Mouse (Mus musculus) MEL (cell line): ENCODE data around the gene Camta1. TPM values are rescaled to one million over a fixed set of nuclear protein-coding genes. Genes with fewer than 3 reads are reported as not detected.

Experiments
- DNase-seq: peaks from one replicate; pipeline ENCODE4 v3.0.0; 2011; ENCODE audit warnings: low read depth, low spot score
- H3K27ac ChIP-seq: 2 replicates; pipeline ENCODE4 v1.5.1; 2012; ENCODE audit warnings: low read depth, mild to moderate bottlenecking, control low read depth, low read length, moderate library complexity; ENCODE audit not compliant: control insufficient read depth
- H3K27me3 ChIP-seq, 2 experiments: fragments of 150-350 bp in 1 of 2; sonication (generic) in 1 of 2; 2 replicates each; pipeline ENCODE4 v1.6.1; 2012; ENCODE audit warnings: low read length in 2 of 2, mild to moderate bottlenecking in 2 of 2, improper control_type of control experiment in 1 of 2, moderate library complexity in 1 of 2; ENCODE audit not compliant: insufficient read depth in 2 of 2, control insufficient read depth in 1 of 2
- H3K36me3 ChIP-seq, 2 experiments: 2 replicates each; pipeline ENCODE4 v1.6.1; 2012 to 2014; ENCODE audit warnings: low read length in 2 of 2, improper control_type of control experiment in 1 of 2, inconsistent platforms in 1 of 2, mild to moderate bottlenecking in 1 of 2; ENCODE audit not compliant: insufficient read depth in 2 of 2, control insufficient read depth in 1 of 2
- H3K4me1 ChIP-seq, 2 experiments: fragments of 150-350 bp in 1 of 2; sonication (generic) in 1 of 2; 2 replicates each; pipeline ENCODE4 v1.6.1; 2012; ENCODE audit warnings: low read length in 2 of 2, improper control_type of control experiment in 1 of 2, mild to moderate bottlenecking in 1 of 2; ENCODE audit not compliant: insufficient read depth in 2 of 2, control insufficient read depth in 1 of 2
- H3K4me3 ChIP-seq, 2 experiments: fragments of 150-350 bp in 1 of 2; sonication (generic) in 1 of 2; 2 replicates each; pipeline ENCODE4 v1.5.1; 2012; ENCODE audit warnings: low read depth in 2 of 2, low read length in 2 of 2, mild to moderate bottlenecking in 2 of 2, moderate library complexity in 2 of 2, control low read depth in 1 of 2, improper control_type of control experiment in 1 of 2; ENCODE audit not compliant: control insufficient read depth in 1 of 2, insufficient read depth in 1 of 2
- H3K79me2 ChIP-seq: 2 replicates; pipeline ENCODE4 v1.6.1; 2012; ENCODE audit warnings: mild to moderate bottlenecking, low read length, moderate library complexity; ENCODE audit not compliant: control insufficient read depth, poor library complexity, insufficient read depth
- H3K9ac ChIP-seq: 2 replicates; pipeline ENCODE4 v1.6.1; 2012; ENCODE audit warnings: low read depth, mild to moderate bottlenecking, control low read depth, low read length, moderate library complexity; ENCODE audit not compliant: control insufficient read depth, poor library complexity, severe bottlenecking
- H3K9me3 ChIP-seq: fragments of 150-350 bp; sonication (generic); replicated peaks from 2 replicates; pipeline ENCODE4 v1.6.1; 2012; ENCODE audit warnings: mild to moderate bottlenecking, low read length, improper control_type of control experiment, moderate library complexity; ENCODE audit not compliant: insufficient read depth
- BHLHE40 ChIP-seq: IDR thresholded peaks from 2 replicates; pipeline ENCODE4 v1.6.1; 2012; ENCODE audit warnings: low read depth, mild to moderate bottlenecking, inconsistent platforms, low read length, improper control_type of control experiment, borderline replicate concordance
- CHD1 ChIP-seq: IDR thresholded peaks from 2 replicates; pipeline ENCODE4 v1.6.1; 2012; ENCODE audit warnings: low read depth, mild to moderate bottlenecking, inconsistent platforms, low read length, improper control_type of control experiment
- CHD2 ChIP-seq: IDR thresholded peaks from 2 replicates; pipeline ENCODE4 v1.6.1; 2011; ENCODE audit warnings: low read length, improper control_type of control experiment
- CTCF ChIP-seq, 3 experiments: IDR thresholded peaks in 2 of 3; conservative IDR thresholded peaks in 1 of 3; 2 replicates each; pipeline ENCODE4 v1.5.1; 2011 to 2012; ENCODE audit warnings: low read length in 3 of 3, low read depth in 2 of 3, mild to moderate bottlenecking in 2 of 3, improper control_type of control experiment in 1 of 3, inconsistent platforms in 1 of 3, mixed read lengths in 1 of 3, moderate library complexity in 1 of 3; ENCODE audit not compliant: control insufficient read depth in 1 of 3, insufficient read depth in 1 of 3, poor library complexity in 1 of 3, severe bottlenecking in 1 of 3
- E2F4 ChIP-seq: IDR thresholded peaks from 2 replicates; pipeline ENCODE4 v1.6.1; 2011; ENCODE audit warnings: low read depth, low read length, improper control_type of control experiment, borderline replicate concordance
- ELF1 ChIP-seq: IDR thresholded peaks from 2 replicates; pipeline ENCODE4 v1.6.1; 2014; ENCODE audit warnings: low read depth, mild to moderate bottlenecking, inconsistent platforms, low read length, improper control_type of control experiment, moderate library complexity
- ETS1 ChIP-seq: IDR thresholded peaks from 2 replicates; pipeline ENCODE4 v1.6.1; 2012; ENCODE audit warnings: low read depth, mild to moderate bottlenecking, inconsistent platforms, low read length, improper control_type of control experiment, moderate library complexity
- GATA1 ChIP-seq: IDR thresholded peaks from 2 replicates; pipeline ENCODE4 v1.6.1; 2011; ENCODE audit warnings: low read depth, low read length, improper control_type of control experiment
- HCFC1 ChIP-seq: IDR thresholded peaks from 2 replicates; pipeline ENCODE4 v1.6.1; 2012; ENCODE audit warnings: low read depth, mild to moderate bottlenecking, inconsistent platforms, low read length, improper control_type of control experiment, moderate library complexity
- KAT2A ChIP-seq: conservative IDR thresholded peaks from 2 replicates; pipeline ENCODE4 v1.6.1; 2012; ENCODE audit warnings: low read depth, low read length, improper control_type of control experiment, inconsistent platforms
- MAFK ChIP-seq: IDR thresholded peaks from 2 replicates; pipeline ENCODE4 v1.6.1; 2011; ENCODE audit warnings: low read depth, mild to moderate bottlenecking, low read length, improper control_type of control experiment, borderline replicate concordance
- MAZ ChIP-seq: IDR thresholded peaks from 2 replicates; pipeline ENCODE4 v1.6.1; 2012; ENCODE audit warnings: low read depth, mild to moderate bottlenecking, inconsistent platforms, low read length, improper control_type of control experiment
- MEF2A ChIP-seq: IDR thresholded peaks from 2 replicates; pipeline ENCODE4 v1.6.1; 2014; ENCODE audit warnings: low read depth, mild to moderate bottlenecking, inconsistent platforms, low read length, improper control_type of control experiment; ENCODE audit not compliant: poor library complexity, insufficient replicate concordance, severe bottlenecking; ENCODE audit errors: extremely low read depth
- MXI1 ChIP-seq: IDR thresholded peaks from 2 replicates; pipeline ENCODE4 v1.6.1; 2011; ENCODE audit warnings: mild to moderate bottlenecking, low read depth, low read length, improper control_type of control experiment
- MYB ChIP-seq: IDR thresholded peaks from 2 replicates; pipeline ENCODE4 v1.6.1; 2011; ENCODE audit warnings: mild to moderate bottlenecking, low read depth, low read length, improper control_type of control experiment
- NELFE ChIP-seq: IDR thresholded peaks from 2 replicates; pipeline ENCODE4 v1.6.1; 2011; ENCODE audit warnings: low read depth, low read length, improper control_type of control experiment
- NRF1 ChIP-seq: IDR thresholded peaks from 2 replicates; pipeline ENCODE4 v1.6.1; 2014; ENCODE audit warnings: low read depth, mild to moderate bottlenecking, inconsistent platforms, low read length, improper control_type of control experiment, moderate library complexity; ENCODE audit not compliant: poor library complexity, insufficient read depth, severe bottlenecking
- POLR2A ChIP-seq, 2 experiments: IDR thresholded peaks; 2 replicates each; pipeline ENCODE4 v1.6.1; 2011 to 2012; ENCODE audit warnings: low read length in 2 of 2, mild to moderate bottlenecking in 2 of 2, control low read depth in 1 of 2, improper control_type of control experiment in 1 of 2, low read depth in 1 of 2, moderate library complexity in 1 of 2; ENCODE audit not compliant: control insufficient read depth in 1 of 2, insufficient read depth in 1 of 2, poor library complexity in 1 of 2
- POLR2AphosphoS2 ChIP-seq: IDR thresholded peaks from 2 replicates; pipeline ENCODE4 v1.6.1; 2011; ENCODE audit warnings: low read length, improper control_type of control experiment
- POLR2AphosphoS5 ChIP-seq: IDR thresholded peaks from 2 replicates; pipeline ENCODE4 v1.6.1; 2012; ENCODE audit warnings: low read depth, borderline replicate concordance, mild to moderate bottlenecking, inconsistent platforms, low read length, moderate library complexity, mixed read lengths
- RCOR1 ChIP-seq: IDR thresholded peaks from 2 replicates; pipeline ENCODE4 v1.6.1; 2012; ENCODE audit warnings: low read depth, mild to moderate bottlenecking, inconsistent platforms, low read length, improper control_type of control experiment
- SIN3A ChIP-seq: IDR thresholded peaks from 2 replicates; pipeline ENCODE4 v1.6.1; 2012; ENCODE audit warnings: low read length, improper control_type of control experiment, inconsistent platforms
- SMC3 ChIP-seq: IDR thresholded peaks from 2 replicates; pipeline ENCODE4 v1.6.1; 2011; ENCODE audit warnings: low read depth, low read length, improper control_type of control experiment
- UBTF ChIP-seq: IDR thresholded peaks from 2 replicates; pipeline ENCODE4 v1.6.1; 2012; ENCODE audit warnings: low read depth, mild to moderate bottlenecking, inconsistent platforms, low read length, improper control_type of control experiment, moderate library complexity, borderline replicate concordance; ENCODE audit not compliant: insufficient read depth
- USF1 ChIP-seq: IDR thresholded peaks from 2 replicates; pipeline ENCODE4 v1.6.1; 2014; ENCODE audit warnings: low read depth, mild to moderate bottlenecking, inconsistent platforms, low read length, improper control_type of control experiment, moderate library complexity
- ZC3H11A ChIP-seq: IDR thresholded peaks from 2 replicates; pipeline ENCODE4 v1.6.1; 2012; ENCODE audit warnings: low read depth, mild to moderate bottlenecking, inconsistent platforms, low read length, improper control_type of control experiment
- ZKSCAN1 ChIP-seq: IDR thresholded peaks from 2 replicates; pipeline ENCODE4 v1.6.1; 2012; ENCODE audit warnings: low read depth, mild to moderate bottlenecking, inconsistent platforms, low read length, improper control_type of control experiment, moderate library complexity
- ZNF384 ChIP-seq: IDR thresholded peaks from 2 replicates; pipeline ENCODE4 v1.6.1; 2012; ENCODE audit warnings: low read depth, mild to moderate bottlenecking, inconsistent platforms, low read length, improper control_type of control experiment
- polyA plus RNA-seq, 2 experiments: library from polyadenylated mRNA; stranded (reverse) in 1 of 2; unstranded in 1 of 2; fragments of >175 nt in 1 of 2; fragments of >200 nt in 1 of 2; gene quantifications; 2 replicates each; pipeline versions ENCODE4 v1.2.1 to v1.2.4; 2012; ENCODE audit warnings: low replicate concordance in 2 of 2, low read depth in 1 of 2; ENCODE audit not compliant: insufficient read length in 2 of 2, insufficient read depth in 1 of 2, missing spikeins in 1 of 2
- total RNA-seq: library from RNA; depleted of rRNA; stranded (reverse); fragments of 300-350 nt; gene quantifications from 2 replicates; pipeline ENCODE4 v1.2.3, GENCODE M21; 2012

Camta1 gene
- total and polyA plus RNA-seq, 3 experiments: 28.2 to 87.5 TPM; not detected in 1

DNA sequence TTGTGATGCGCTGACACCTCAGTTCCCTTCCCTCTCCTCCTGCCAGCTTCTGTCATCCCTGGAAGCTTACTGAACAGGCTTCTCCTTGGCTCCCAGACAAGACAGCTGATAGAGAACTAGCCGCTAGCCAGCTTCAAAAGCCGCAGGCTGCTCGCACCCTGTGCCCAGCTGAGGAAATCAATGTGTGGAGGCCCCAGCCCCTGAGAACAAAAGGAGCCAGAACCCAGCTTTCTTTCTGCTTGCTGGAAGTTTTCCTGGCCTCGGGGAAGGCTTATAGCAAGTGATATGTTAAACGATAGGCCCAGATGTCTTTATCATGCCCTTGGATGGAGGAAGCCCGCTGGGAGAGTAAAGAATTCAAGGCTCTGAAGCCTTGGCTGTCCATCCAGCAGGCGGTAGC, 411.7 kb downstream of the Camta1 start:
- H3K9ac ChIP-seq: no peak overlapping the region
- no peaks in the 10 kb centered on the region for H3K36me3 ChIP-seq
- H3K27me3 ChIP-seq: no peaks in the 10 kb centered on the region
- DNase-seq: no peak
- no peaks in the 10 kb centered on the region for H3K4me1 ChIP-seq
- TF ChIP-seq MAZ: no peak
- no peak for TF ChIP-seq POLR2A (IDR thresholded peaks at IDR 0.05; ENCODE audit: control insufficient read depth in 1 of 2, insufficient read depth in 1 of 2, low read depth in 1 of 2, low read length in 2 of 2, poor library complexity in 1 of 2)
- TF ChIP-seq MAFK: no peak
- TF ChIP-seq ZC3H11A: no peak
- no peak for TF ChIP-seq E2F4
- TF ChIP-seq, all 39 proteins: peak for 0
- H3K9me3 ChIP-seq: no peaks in the 10 kb centered on the region
- H3K79me2 ChIP-seq: no peaks in the 10 kb centered on the region
- no peak overlapping the region for H3K27ac ChIP-seq
- H3K4me3 ChIP-seq: no peak overlapping the region

DNA sequence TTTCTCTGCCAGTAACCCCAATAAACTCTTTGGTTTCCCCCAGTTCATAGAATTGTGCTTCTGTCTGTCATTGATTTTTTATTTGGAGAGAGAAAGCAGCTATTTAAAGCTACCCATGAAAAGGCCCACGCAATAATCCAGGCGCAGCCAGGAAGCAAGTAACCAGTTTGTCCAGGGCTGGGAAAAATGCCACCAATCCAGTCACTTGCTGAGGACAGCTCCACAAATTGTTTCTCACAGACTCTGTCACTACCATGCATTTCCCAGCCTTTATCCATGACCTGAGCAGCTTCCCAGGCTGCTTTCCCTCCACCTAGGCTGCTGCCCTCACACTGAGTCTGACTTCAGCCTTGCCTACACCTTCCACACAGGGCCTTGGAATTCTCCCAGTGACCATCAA, 413.3 kb downstream of the Camta1 start:
- no peaks in the 10 kb centered on the region for H3K79me2 ChIP-seq

GRCm38 (mm10) chr4:151444665-151445064, 417.0 kb downstream of the Camta1 start:
- Histone ChIP-seq H3K36me3 (no peaks in the 10 kb centered on the region), H3K27ac (no peak overlapping the region)
- DNase-seq: no peak
- TF ChIP-seq E2F4: no peak
- no peak for TF ChIP-seq ZNF384
- no peak for TF ChIP-seq RCOR1
- TF ChIP-seq UBTF: no peak
- TF ChIP-seq NELFE: no peak
- TF ChIP-seq MAFK: no peak
- TF ChIP-seq ETS1: no peak
- TF ChIP-seq POLR2AphosphoS2: no peak
- no peak for TF ChIP-seq CTCF (IDR thresholded peaks at IDR 0.05 in 2 of 3, conservative IDR thresholded peaks at IDR 0.05 in 1 of 3; ENCODE audit: control insufficient read depth in 1 of 3, insufficient read depth in 1 of 3, low read depth in 2 of 3, low read length in 3 of 3, poor library complexity in 1 of 3, severe bottlenecking in 1 of 3)
- no peak for TF ChIP-seq MEF2A
- TF ChIP-seq USF1: no peak
- TF ChIP-seq SMC3: no peak
- TF ChIP-seq, all 39 proteins: peak for 0
- no peaks in the 10 kb centered on the region for H3K9me3 ChIP-seq
- H3K79me2 ChIP-seq: no peaks in the 10 kb centered on the region
- H3K4me3 ChIP-seq: no peak overlapping the region
- H3K4me1 ChIP-seq: no peaks in the 10 kb centered on the region
- H3K9ac ChIP-seq: no peak overlapping the region
- no peaks in the 10 kb centered on the region for H3K27me3 ChIP-seq

More for the DNA sequence above, 413.3 kb downstream of the Camta1 start:
- H3K9ac ChIP-seq: no peak overlapping the region
- no peak for DNase-seq
- H3K9me3 ChIP-seq: no peaks in the 10 kb centered on the region
- TF ChIP-seq ZKSCAN1 (no peak), BHLHE40 (no peak), POLR2AphosphoS5 (no peak), POLR2A (IDR thresholded peaks at IDR 0.05; ENCODE audit: control insufficient read depth in 1 of 2, insufficient read depth in 1 of 2, low read depth in 1 of 2, low read length in 2 of 2, poor library complexity in 1 of 2) (no peak), UBTF (no peak), GATA1 (no peak), CHD1 (no peak), MYB (no peak), CHD2 (no peak), SIN3A (no peak), ELF1 (no peak), MAZ (no peak), KAT2A (no peak), POLR2AphosphoS2 (no peak), NELFE (no peak), MXI1 (no peak), HCFC1 (no peak), ZC3H11A (no peak), MEF2A (no peak), NRF1 (no peak)
- no peaks in the 10 kb centered on the region for H3K27me3 ChIP-seq
- H3K4me1 ChIP-seq: no peaks in the 10 kb centered on the region
- no peaks in the 10 kb centered on the region for H3K36me3 ChIP-seq
- no peak overlapping the region for H3K4me3 ChIP-seq
- no peak overlapping the region for H3K27ac ChIP-seq
